Mouse (Mus musculus) heart, embryonic 14.5 days (tissue): ENCODE data around the gene Nudt13. TPM values are rescaled to one million over a fixed set of nuclear protein-coding genes. Genes with fewer than 3 reads are reported as not detected.
"Not testable (repeated sequence)": the region's sequence is repeated elsewhere in the genome, so short reads cannot be mapped to it uniquely, and the experiment has no call there.

Experiments used
- ATAC-seq: fragments of 200-750 bp; cut with Nextera tagmentation; 2 replicates; pipeline ENCODE4 v1.8.0; 2017; ENCODE audit warnings: low read depth, moderate TSS enrichment; ENCODE audit not compliant: insufficient number of reproducible peaks, insufficient read depth, low FRiP score
- H3K27ac ChIP-seq, 2 experiments: fragments of 200-500 bp in 1 of 2; fragments of 300-500 bp in 1 of 2; sonication (generic) in 1 of 2; replicated peaks in 1 of 2; 2 replicates each; pipeline ENCODE4 v1.5.1; 2012 to 2014; ENCODE audit warnings: low read depth in 2 of 2, low read length in 2 of 2, control low read depth in 1 of 2, mild to moderate bottlenecking in 1 of 2, mixed read lengths in 1 of 2; ENCODE audit not compliant: control insufficient read depth in 1 of 2, insufficient read depth in 1 of 2
- H3K27me3 ChIP-seq: fragments of 300-500 bp; sonication (generic); 2 replicates; pipeline ENCODE4 v1.6.1; 2014; ENCODE audit warnings: mild to moderate bottlenecking, low read length, control low read depth; ENCODE audit not compliant: control insufficient read depth, insufficient read depth
- H3K36me3 ChIP-seq: fragments of 300-500 bp; sonication (generic); 2 replicates; pipeline ENCODE4 v1.6.1; 2014; ENCODE audit warnings: mild to moderate bottlenecking, control low read depth, low read length, mixed read lengths; ENCODE audit not compliant: control insufficient read depth, insufficient read depth
- H3K4me1 ChIP-seq, 2 experiments: fragments of 200-500 bp in 1 of 2; fragments of 300-500 bp in 1 of 2; sonication (generic) in 1 of 2; 2 replicates each; pipeline ENCODE4 v1.6.1; 2012 to 2014; ENCODE audit warnings: low read length in 2 of 2, control low read depth in 1 of 2, mixed read lengths in 1 of 2; ENCODE audit not compliant: control insufficient read depth in 2 of 2, insufficient read depth in 2 of 2
- H3K4me2 ChIP-seq: fragments of 300-500 bp; sonication (generic); 2 replicates; pipeline ENCODE4 v1.6.1; 2014; ENCODE audit warnings: mild to moderate bottlenecking, low read length
- H3K4me3 ChIP-seq, 2 experiments: fragments of 200-500 bp in 1 of 2; fragments of 300-500 bp in 1 of 2; sonication (generic) in 1 of 2; 2 replicates each; pipeline ENCODE4 v1.5.1; 2012 to 2014; ENCODE audit warnings: low read length in 2 of 2, mild to moderate bottlenecking in 2 of 2, control low read depth in 1 of 2, low read depth in 1 of 2, moderate library complexity in 1 of 2; ENCODE audit not compliant: control insufficient read depth in 1 of 2, insufficient read depth in 1 of 2
- H3K9ac ChIP-seq: fragments of 300-500 bp; sonication (generic); 2 replicates; pipeline ENCODE4 v1.6.1; 2014; ENCODE audit warnings: mild to moderate bottlenecking, low read length
- H3K9me3 ChIP-seq: fragments of 300-500 bp; sonication (generic); 2 replicates; pipeline ENCODE4 v1.6.1; 2016; ENCODE audit warnings: low read length, control low read depth; ENCODE audit not compliant: control insufficient read depth
- WGBS: fragments of 180-500 bp; shearing (Covaris S2); extraction: QIAGEN DNeasy Blood & Tissue Kit; methylation state at CpG from one replicate; pipeline ENCODE4 v1.1.7; 2014; 5-methylcytosine and 5-hydroxymethylcytosine counted together
- polyA plus RNA-seq: library from polyadenylated mRNA; unstranded; fragments of >200 nt; fragmentation: Nextera tagmentation; extraction: Ambion mirVana; gene quantifications from 2 replicates; pipeline ENCODE4 v1.2.1, GENCODE M21; 2014

Nudt13 gene
- polyA plus RNA-seq, 1 experiment from 2014 or later = 13.8 TPM

GRCm38 (mm10) chr14:20298131-20298530, 3.6 kb downstream of the Nudt13 start:
- H3K4me2 ChIP-seq = no peak overlapping the region
- H3K27me3 ChIP-seq = no peaks in the 10 kb centered on the region
- no peaks in the 10 kb centered on the region for H3K36me3 ChIP-seq
- H3K9me3 ChIP-seq = no peaks in the 10 kb centered on the region
- no peak overlapping the region for H3K9ac ChIP-seq
- H3K4me3 ChIP-seq = no peak overlapping the region
- WGBS = 77% methylated on average over 3 of the region's 3 CpGs
- ATAC-seq = no peak
- no peak overlapping the region for H3K27ac ChIP-seq
- H3K4me1 ChIP-seq = no peaks in the 10 kb centered on the region

- not testable (repeated sequence) for H3K9ac ChIP-seq, H3K4me3 ChIP-seq, H3K4me1 ChIP-seq, ATAC-seq, H3K27ac ChIP-seq, H3K27me3 ChIP-seq, H3K9me3 ChIP-seq, H3K4me2 ChIP-seq
- H3K36me3 ChIP-seq = peaks cover 39% of the 10 kb centered on the region
- WGBS = 65% methylated on average over 2 of the region's 2 CpGs
Measured at GRCm38 (mm10) chr14:20305085-20305484, 10.6 kb downstream of the Nudt13 start.

GRCm38 (mm10) chr14:20315137-20315536, 20.6 kb downstream of the Nudt13 start:
- no peak overlapping the region for H3K9ac ChIP-seq
- WGBS = 90% methylated on average over 1 of the region's 1 CpGs
- H3K4me3 ChIP-seq = no peak overlapping the region
- no peak for ATAC-seq
- no peaks in the 10 kb centered on the region for H3K27me3 ChIP-seq
- H3K4me2 ChIP-seq = no peak overlapping the region
- no peak overlapping the region for H3K27ac ChIP-seq
- peaks cover 65% of the 10 kb centered on the region for H3K36me3 ChIP-seq
- H3K9me3 ChIP-seq = no peaks in the 10 kb centered on the region
- H3K4me1 ChIP-seq = no peaks in the 10 kb centered on the region

- Histone ChIP-seq H3K4me3 (no peak overlapping the region), H3K9me3 (no peaks in the 10 kb centered on the region), H3K4me1 (no peaks in the 10 kb centered on the region), H3K9ac (no peak overlapping the region), H3K36me3 (peaks cover 62% of the 10 kb centered on the region), H3K4me2 (no peak overlapping the region), H3K27ac (no peak overlapping the region), H3K27me3 (no peaks in the 10 kb centered on the region)
- ATAC-seq = no peak
- WGBS = 75% methylated on average over 3 of the region's 3 CpGs
Measured at GRCm38 (mm10) chr14:20319420-20319819, 24.9 kb downstream of the Nudt13 start.

GRCm38 (mm10) chr14:20324196-20324595, 29.7 kb downstream of the Nudt13 start:
- no peak for ATAC-seq
- Histone ChIP-seq H3K4me3 (no peak overlapping the region), H3K27me3 (no peaks in the 10 kb centered on the region), H3K9ac (no peak overlapping the region), H3K9me3 (no peaks in the 10 kb centered on the region), H3K4me2 (no peak overlapping the region), H3K36me3 (peaks cover 76% of the 10 kb centered on the region), H3K4me1 (no peaks in the 10 kb centered on the region), H3K27ac (no peak overlapping the region)
- whole genome bisulfite sequencing = 93% methylated on average over 9 of the region's 9 CpGs

- Histone ChIP-seq H3K9ac (no peak overlapping the region), H3K27me3 (no peaks in the 10 kb centered on the region), H3K27ac (no peak overlapping the region), H3K4me1 (no peaks in the 10 kb centered on the region), H3K4me2 (no peak overlapping the region), H3K9me3 (no peaks in the 10 kb centered on the region), H3K36me3 (peaks cover 88% of the 10 kb centered on the region), H3K4me3 (no peak overlapping the region)
- no peak for ATAC-seq
- WGBS = 79% methylated on average over 9 of the region's 9 CpGs
Measured at GRCm38 (mm10) chr14:20328474-20328873, 34.0 kb downstream of the Nudt13 start.

- H3K27me3 ChIP-seq = no peaks in the 10 kb centered on the region
- H3K9me3 ChIP-seq = no peaks in the 10 kb centered on the region
- no peak overlapping the region for H3K27ac ChIP-seq
- ATAC-seq = no peak
- H3K9ac ChIP-seq = no peak overlapping the region
- H3K4me1 ChIP-seq = no peaks in the 10 kb centered on the region
- H3K4me2 ChIP-seq = no peak overlapping the region
- 88% methylated on average over 4 of the region's 4 CpGs for WGBS
- no peak overlapping the region for H3K4me3 ChIP-seq
- H3K36me3 ChIP-seq = peaks cover 98% of the 10 kb centered on the region
Measured at GRCm38 (mm10) chr14:20331316-20331715, 36.8 kb downstream of the Nudt13 start.

GRCm38 (mm10) chr14:20339415-20339814, 44.9 kb downstream of the Nudt13 start:
- Histone ChIP-seq H3K27ac (no peak overlapping the region), H3K9ac (no peak overlapping the region), H3K36me3 (peaks cover 61% of the 10 kb centered on the region), H3K4me1 (no peaks in the 10 kb centered on the region), H3K9me3 (no peaks in the 10 kb centered on the region), H3K27me3 (no peaks in the 10 kb centered on the region), H3K4me2 (no peak overlapping the region), H3K4me3 (no peak overlapping the region)
- WGBS = 90% methylated on average over 5 of the region's 5 CpGs
- ATAC-seq = no peak
